Mouse (Mus musculus) T-helper 17 cell (primary cell): ENCODE results near the gene Kctd6.

Experiments used
- in situ Hi-C, 2 experiments: fragments of 300-600 bp; cut with MboI, MseI; formaldehyde crosslinking; loops; 1 replicate in 1 of 2; 2 replicates in 1 of 2; pipeline ENCODE4 v1.15.1; 2025; ENCODE audit warnings: high pct_unique_total_duplicates in 2 of 2

The Kctd6 gene

GRCm38 (mm10) chr14:8214299-8215207, 613 bp downstream of the Kctd6 start:
- in situ Hi-C loops: loop anchor here in 1 of 2 experiments (5.0 kb wide), 1 partner anchor 37 kb away; no protein-coding TSS in a partner anchor

DNA sequence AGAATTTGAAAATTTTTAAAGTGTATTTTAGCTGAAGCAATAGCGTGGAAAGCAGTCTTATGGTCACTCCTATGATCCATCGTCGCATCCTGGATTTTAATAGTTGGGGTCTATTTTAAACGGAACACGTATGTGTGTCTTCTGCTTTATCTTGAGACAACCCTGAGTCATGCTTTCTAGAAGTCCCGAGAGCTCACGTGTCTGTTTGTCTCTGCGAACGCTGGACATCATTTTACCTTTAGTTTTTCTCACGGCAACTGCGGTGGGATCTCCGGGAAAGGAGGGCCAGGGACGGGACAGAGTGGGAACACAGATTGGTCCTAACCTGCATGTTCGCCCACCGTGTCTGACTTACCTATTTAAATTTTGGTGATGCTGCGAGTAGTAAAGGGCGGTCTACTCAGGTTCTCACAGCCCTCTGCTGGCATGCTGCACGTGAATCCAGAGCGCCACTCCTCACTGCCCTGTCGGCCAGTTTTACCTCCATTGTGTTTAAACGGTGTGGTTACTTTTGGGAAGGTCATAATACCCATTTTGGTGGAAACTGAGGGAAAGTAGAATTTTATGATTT, 1.4 kb downstream of the Kctd6 start:
- in situ Hi-C loops: no loop called here

GRCm38 (mm10) chr14:8216100-8216499, 2.2 kb downstream of the Kctd6 start:
- in situ Hi-C loops: no loop called here

DNA sequence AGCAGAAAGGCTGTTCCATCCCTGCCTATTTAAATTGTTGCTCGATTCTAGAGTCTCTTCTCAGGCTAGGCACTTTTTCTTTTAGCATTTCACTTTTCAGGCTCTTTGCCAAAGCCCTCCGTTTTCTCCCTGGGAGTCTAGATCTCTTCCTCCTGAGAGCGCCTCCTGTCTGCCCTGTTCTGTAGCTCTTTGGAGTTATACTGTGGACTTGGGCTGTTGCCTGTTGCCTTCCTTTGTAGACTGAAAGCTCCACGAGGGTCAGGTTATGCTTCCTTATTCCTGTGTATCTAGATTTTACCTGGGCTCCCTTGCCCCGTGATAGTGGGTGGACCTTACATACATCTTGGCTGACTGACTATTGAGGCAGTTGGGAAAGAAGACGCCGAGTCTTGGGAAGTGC, 4.3 kb downstream of the Kctd6 start:
- in situ Hi-C loops: no loop called here

GRCm38 (mm10) chr14:8218730-8219380, 4.9 kb downstream of the Kctd6 start:
- in situ Hi-C loops: no loop called here

- in situ Hi-C loops: no loop called here
Observed at GRCm38 (mm10) chr14:8219876-8220275, 5.9 kb downstream of the Kctd6 start.

- in situ Hi-C loops: no loop called here
Observed at GRCm38 (mm10) chr14:8220306-8220705, 6.4 kb downstream of the Kctd6 start.

DNA sequence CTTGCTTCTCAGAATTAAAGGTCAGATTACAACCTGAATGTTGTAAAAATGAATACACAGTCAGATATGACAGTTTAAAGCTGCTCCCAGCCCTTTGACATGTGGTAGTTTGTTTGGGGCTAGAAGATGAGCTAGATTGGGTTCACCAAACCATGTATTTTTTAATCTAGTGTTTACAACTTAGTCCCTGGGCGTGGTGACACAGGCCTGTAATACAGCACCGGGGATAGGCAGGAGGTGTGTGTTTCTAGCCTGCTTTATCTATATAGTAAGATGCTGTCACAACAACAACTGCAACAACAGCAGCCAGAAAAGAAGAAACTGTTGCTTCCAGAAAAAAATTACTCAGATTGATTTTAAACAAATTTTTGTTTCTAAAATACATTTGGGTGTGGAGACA, 7.0 kb downstream of the Kctd6 start:
- in situ Hi-C loops: no loop called here

GRCm38 (mm10) chr14:8222561-8222960, 8.6 kb downstream of the Kctd6 start:
- in situ Hi-C loops: no loop called here

DNA sequence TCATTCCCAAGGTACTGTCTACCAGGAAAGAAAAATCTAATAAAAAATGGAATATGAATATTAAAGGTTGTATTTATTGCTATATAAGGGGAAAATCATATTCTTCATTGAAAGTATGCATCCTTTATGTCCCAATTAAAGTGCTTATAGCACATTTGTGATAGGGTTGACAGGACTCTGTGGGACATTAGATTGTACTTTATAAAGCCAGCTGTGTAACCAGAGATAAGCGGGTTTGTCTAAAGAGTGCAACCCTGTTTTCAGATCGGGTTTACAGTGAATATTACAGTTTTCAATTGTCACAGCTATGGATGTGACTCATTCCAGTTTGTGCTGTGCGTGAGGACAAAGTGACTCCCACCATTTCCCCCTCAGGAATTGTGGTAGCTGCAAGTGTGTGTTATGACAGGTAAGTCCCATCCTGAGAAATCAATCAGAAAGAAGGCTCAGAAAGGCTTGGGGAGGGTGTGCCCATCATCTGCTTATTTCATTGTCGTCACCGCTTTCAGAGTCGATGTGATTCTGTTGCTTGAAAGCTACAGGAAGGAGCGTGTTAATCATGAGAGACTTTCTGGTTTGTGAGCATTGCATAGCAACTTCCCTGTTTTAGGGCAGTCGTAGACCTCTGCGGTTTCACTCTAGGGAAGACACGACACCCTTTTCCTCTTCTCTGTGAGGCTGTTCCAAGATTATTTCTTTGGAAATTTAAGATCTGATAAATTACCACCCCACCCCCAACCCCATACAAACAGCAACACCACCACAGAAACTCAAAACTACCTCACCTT, 9.8 kb downstream of the Kctd6 start:
- in situ Hi-C loops: no loop called here

DNA sequence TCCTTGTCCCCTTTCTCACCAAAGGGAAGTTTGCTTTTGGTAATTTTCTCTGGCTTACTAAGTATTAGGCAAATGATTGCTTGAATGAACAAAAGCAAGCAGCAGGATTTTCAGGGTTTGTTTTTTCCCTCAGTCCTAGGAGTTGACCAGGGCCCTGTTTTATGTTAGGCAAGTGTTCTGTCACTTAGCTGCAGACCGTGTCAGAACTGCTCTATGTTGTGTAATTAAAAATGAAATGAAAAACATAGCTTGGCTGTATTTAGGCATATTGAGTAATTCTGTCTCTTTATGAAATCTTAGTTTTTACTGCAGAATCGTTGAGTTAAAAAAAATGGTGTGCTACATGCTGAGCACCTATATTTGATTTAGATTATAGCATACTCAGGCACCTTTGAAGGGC, 10.9 kb downstream of the Kctd6 start:
- in situ Hi-C loops: no loop called here

GRCm38 (mm10) chr14:8229367-8230019, 15.6 kb downstream of the Kctd6 start:
- in situ Hi-C loops: no loop called here

DNA sequence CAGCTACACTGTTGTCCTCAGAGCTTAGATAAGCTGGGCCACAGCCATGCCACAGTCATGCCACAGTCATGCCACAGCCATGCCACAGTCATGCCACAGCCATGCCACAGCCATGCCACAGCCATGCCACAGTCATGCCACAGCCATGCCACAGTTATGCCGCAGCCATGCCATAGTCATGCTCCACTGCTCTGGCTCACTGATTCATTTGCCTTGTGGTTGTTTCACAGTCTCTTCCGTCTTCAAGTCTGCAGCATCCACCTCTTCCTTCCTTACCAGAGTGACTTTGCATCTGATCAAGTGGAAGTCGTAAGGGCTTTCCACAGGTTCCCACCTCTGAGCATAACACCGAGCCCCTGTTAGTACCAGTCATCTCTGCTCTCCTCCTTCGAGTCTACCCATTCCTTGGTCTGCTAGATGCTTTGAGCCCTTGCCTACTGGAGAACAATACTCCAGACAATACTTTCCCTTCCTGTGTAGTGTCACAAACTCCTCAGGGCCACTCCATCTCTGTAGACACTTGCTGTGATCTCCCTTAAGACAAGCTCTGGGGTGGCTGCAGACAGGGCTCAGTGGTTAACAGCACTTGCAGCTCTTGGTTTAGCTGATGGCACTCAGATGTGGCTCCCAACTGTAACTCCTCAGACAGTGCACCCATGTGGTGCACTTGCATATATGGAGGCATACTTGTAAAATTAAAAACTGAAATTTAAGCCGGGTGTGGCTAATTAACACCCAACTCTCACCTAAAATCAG, 18.4 kb downstream of the Kctd6 start:
- in situ Hi-C loops: no loop called here

GRCm38 (mm10) chr14:8233252-8233651, 19.3 kb downstream of the Kctd6 start:
- in situ Hi-C loops: no loop called here

- in situ Hi-C loops: no loop called here
Observed at GRCm38 (mm10) chr14:8241816-8242215, 27.9 kb downstream of the Kctd6 start.

GRCm38 (mm10) chr14:8242388-8242920, 28.5 kb downstream of the Kctd6 start:
- in situ Hi-C loops: no loop called here

DNA sequence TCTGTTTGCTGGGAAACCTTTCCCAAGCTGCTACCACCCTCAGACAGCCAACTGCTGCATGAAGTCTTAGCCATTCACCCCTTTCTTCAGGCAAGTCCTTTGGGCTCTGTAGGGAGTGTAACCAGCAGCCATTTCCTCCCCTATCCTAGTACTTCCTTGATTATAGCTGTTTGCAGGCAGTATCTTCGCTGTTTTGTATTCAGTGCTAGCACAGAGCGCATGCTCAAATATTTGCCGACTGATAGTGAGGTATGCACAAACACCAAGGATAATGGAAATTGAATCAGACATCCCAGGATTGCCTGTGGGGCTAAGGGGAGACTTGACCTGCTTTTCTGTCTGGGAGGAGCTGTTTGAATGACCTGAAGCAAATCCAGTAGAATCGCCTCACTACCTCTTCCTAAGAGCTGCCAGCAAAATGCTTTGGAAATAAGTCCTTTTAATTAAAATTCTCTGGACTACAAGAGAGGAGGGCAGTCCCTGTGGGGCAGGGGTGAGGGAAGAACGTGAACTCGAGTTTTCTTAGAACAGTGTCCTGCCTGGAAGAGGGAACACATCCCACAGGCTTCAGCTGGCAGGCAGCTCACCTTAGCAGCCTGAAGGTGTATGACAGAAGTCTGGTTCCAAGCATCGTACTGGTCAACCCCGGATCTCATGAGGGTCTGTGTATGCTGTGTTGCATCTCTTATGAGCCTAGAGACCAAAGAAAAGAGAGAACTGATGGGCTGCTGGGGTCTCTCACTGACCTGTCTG, 29.4 kb downstream of the Kctd6 start:
- in situ Hi-C loops: no loop called here

DNA sequence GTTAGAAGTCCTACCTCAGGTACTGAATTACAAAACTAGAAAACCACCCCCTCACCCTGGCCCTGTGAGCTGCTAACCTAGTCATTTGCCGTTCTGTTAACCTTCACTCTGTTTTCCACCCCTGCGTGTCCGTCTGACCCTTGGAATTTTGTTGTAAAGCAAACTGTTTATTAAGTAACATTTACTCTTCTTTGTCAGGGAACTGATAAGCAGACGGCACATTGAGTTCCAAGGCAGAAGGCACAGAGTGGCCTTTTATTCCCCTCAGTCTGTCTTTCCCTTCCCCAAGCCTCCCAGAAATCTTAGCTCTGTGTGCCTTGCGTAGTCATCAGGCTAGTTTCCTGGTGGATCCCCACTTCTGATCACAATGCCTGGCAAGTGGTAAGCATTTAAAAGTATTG, 30.3 kb downstream of the Kctd6 start:
- in situ Hi-C loops: no loop called here

- in situ Hi-C loops: no loop called here
Observed at GRCm38 (mm10) chr14:8246878-8247277, 32.9 kb downstream of the Kctd6 start.

DNA sequence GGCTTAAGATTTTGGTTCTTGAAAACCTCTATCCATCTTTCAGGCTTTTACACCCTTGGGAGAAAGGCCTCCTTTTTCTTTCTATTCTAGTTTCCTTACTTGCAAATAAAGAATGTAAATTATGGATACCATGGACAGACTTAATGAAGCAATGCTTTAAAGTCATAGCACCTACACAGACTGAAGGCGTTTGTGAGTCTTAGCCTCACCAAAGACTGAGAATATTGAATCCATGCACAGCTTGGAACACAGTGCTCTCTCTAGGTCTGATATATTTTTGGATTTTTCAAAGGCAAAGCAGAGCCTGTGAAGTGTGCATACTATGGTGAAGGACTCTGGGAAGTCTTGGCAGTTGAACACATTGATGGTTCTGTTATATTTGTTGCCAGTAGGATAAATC, 35.3 kb downstream of the Kctd6 start:
- in situ Hi-C loops: no loop called here
